Mouse (Mus musculus): ENCODE measurements around the gene 4921536K21Rik.
"Not testable (repeated sequence)": the region's sequence is repeated elsewhere in the genome, so short reads cannot be mapped to it uniquely, and the experiment has no call there.

Gene 4921536K21Rik

GRCm38 (mm10) chr11:3911440-3911839, 16.5 kb upstream of the 4921536K21Rik start:
- DNase-seq (ENCODE audit: low read depth, low spot score): not testable (repeated sequence)

GRCm38 (mm10) chr11:3910513-3911310, 15.8 kb upstream of the 4921536K21Rik start:
- DNase-seq (ENCODE audit: low read depth, low spot score): no peak

DNA sequence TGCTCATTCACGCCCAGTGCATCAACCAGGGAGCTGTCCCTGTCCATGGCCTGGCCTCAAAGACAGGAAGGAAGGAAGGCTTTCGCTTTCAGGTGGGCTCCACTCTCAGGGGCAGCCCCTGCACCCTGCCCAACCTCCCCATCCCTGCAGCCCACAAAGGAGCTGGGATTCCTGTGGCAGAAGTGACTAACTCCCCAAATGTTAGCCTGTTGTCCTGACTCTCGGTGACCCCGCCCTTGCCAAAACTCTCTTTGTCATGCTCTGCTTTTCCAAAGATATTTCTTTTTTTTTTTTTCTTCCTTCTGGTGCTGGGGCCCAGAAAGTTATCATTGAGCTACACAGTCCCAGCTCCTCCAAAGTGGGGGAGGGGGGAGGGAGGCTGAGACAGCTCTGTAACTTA, 14.3 kb upstream of the 4921536K21Rik start:
- no peak for DNase-seq (ENCODE audit: low read depth, low spot score)

DNA sequence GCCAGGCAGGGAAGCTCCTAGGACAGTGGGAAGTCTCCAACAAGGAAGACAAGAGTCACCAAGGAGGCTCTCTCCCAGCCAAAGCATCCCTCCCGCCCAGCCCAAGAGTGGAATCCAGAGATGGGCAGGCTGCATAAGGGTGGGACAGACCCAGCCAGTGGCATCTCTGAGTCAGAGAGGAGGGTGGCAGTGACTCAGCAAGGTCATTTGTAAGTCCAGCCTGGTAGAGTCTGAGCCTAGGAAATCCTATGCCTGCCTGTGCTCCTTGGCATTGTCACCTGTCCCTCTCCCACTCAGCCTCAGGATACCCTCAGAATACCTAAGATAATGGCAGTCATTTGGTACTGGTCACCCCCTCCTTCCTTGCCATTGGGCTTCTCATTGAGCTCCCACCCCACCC, 10.5 kb upstream of the 4921536K21Rik start:
- DNase-seq (ENCODE audit: low read depth, low spot score): peak; percentile 58

DNA sequence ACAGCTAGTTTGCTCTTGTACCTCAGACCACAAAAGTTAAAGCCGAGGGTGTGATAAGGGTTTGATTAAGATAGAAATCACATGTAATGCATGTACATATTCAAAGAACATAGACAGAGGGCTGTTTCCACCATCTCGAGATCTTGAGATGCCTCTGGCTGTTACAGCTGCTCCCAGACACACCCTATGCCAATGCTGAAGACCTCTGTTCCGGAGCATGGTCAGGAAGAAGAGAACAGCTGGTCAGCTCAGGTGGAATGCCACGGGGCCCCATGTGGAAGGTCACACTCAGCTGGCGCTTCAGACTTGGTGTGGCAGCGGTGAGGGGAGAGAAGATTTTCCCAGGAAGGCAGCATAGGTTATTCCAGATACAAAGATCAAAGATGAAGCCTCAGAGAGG, 9.8 kb upstream of the 4921536K21Rik start:
- no peak for DNase-seq (ENCODE audit: low read depth, low spot score)

GRCm38 (mm10) chr11:3903046-3903445, 8.1 kb upstream of the 4921536K21Rik start:
- no peak for DNase-seq (ENCODE audit: low read depth, low spot score)

GRCm38 (mm10) chr11:3902516-3902915, 7.6 kb upstream of the 4921536K21Rik start:
- DNase-seq (ENCODE audit: low read depth, low spot score): no peak

DNA sequence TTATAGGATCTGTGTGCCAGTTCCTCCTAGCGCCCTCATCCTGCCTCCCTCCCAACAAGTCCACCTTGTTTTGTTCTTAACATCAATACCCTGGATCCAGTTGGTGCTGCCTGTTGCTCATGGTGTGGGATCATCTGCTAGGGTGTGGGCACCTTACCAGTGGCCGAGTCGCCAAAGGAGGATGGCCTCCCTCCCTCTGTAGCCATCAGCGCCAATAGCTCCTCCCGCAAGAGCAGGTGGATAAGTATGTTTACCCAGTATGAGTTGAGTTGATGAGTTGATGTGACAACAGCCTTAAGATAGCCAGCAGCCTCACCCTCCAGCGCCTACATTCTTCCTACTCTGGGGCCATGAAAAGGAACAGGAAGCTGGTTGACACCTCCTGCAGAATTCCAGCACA, 5.4 kb upstream of the 4921536K21Rik start:
- DNase-seq (ENCODE audit: low read depth, low spot score): no peak

- DNase-seq (ENCODE audit: low read depth, low spot score): no peak
Measured at GRCm38 (mm10) chr11:3895933-3896332, 1.0 kb upstream of the 4921536K21Rik start.

GRCm38 (mm10) chr11:3895458-3895857, 560 bp upstream of the 4921536K21Rik start:
- peak; percentile 25 for DNase-seq (ENCODE audit: low read depth, low spot score)

DNA sequence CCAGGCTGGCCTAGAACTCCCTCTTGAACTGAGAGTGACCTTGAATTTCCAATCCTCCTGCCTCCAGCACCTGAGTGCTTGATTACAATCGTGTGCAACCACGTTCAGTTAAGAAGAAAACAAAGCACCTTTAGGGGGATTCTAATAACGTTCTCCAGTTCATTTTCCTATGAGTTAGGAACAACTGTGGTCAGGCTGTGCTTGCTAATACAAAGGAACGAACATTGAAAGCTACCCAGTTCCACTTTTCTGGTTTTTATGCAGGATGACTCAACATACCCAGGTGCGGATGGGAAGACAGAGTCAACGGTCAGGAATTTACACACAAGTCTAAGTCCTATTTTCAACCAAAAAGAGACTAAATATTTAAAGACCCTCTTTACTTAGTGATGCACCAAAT, 928 bp downstream of the 4921536K21Rik start:
- DNase-seq (ENCODE audit: low read depth, low spot score): no peak

GRCm38 (mm10) chr11:3887331-3887730, 7.6 kb downstream of the 4921536K21Rik start:
- peak; percentile 63 for DNase-seq (ENCODE audit: low read depth, low spot score)

- no peak for DNase-seq (ENCODE audit: low read depth, low spot score)
Measured at GRCm38 (mm10) chr11:3883711-3884110, 11.2 kb downstream of the 4921536K21Rik start.

DNA sequence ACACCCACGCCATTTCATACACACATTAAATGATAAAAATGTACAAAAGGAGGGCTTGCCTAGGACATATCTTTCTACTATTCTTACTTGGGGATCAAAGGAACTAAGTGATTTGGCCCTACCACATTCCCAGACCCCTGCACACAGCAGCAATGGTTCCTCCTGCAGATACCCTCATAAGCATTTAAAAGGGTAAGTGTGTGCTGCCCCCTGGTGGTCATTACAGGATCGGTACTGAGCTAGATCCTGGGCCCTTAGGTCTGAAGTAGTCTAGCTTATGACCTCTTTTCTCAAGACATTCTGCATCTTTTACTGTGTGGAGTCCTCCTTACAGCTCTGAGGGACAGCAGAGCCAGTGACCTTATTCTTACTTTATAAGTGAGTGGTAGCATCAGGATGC, 15.1 kb downstream of the 4921536K21Rik start:
- peak; percentile 89 for DNase-seq (ENCODE audit: low read depth, low spot score)

- DNase-seq (ENCODE audit: low read depth, low spot score): peak; percentile 13
Measured at GRCm38 (mm10) chr11:3878660-3879059, 16.2 kb downstream of the 4921536K21Rik start.

DNA sequence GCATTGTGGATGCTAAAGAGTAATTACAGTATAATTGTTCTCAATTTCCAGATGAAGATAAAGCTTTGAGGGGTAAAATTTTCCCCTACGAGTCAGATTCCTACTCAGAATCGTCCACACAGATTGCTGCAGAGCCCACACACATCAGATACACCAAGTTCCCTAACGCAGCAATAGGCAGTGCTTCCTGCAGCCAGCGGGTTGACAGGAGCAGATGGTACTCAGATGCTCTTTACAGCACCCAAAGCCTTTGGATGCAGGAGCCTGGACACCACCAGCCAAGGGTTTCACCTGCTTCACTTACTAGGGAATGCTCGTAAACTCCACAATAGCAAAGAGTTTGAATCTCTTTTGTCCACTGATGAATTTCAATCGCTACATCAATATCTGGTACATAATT, 18.5 kb downstream of the 4921536K21Rik start:
- DNase-seq (ENCODE audit: low read depth, low spot score): no peak

GRCm38 (mm10) chr11:3864343-3864742, 30.6 kb downstream of the 4921536K21Rik start:
- no peak for DNase-seq (ENCODE audit: low read depth, low spot score)

GRCm38 (mm10) chr11:3863454-3864112, 31.3 kb downstream of the 4921536K21Rik start, which contains the start of gene Osbp2:
TSS of gene Osbp2 (minus strand) at chr11:3863903.
- peak; percentile 73 for DNase-seq (ENCODE audit: low read depth, low spot score)

- DNase-seq (ENCODE audit: low read depth, low spot score): no peak
Measured at GRCm38 (mm10) chr11:3862661-3863453, 32.0 kb downstream of the 4921536K21Rik start.

GRCm38 (mm10) chr11:3860361-3860760, 34.5 kb downstream of the 4921536K21Rik start:
- DNase-seq (ENCODE audit: low read depth, low spot score): no peak

DNA sequence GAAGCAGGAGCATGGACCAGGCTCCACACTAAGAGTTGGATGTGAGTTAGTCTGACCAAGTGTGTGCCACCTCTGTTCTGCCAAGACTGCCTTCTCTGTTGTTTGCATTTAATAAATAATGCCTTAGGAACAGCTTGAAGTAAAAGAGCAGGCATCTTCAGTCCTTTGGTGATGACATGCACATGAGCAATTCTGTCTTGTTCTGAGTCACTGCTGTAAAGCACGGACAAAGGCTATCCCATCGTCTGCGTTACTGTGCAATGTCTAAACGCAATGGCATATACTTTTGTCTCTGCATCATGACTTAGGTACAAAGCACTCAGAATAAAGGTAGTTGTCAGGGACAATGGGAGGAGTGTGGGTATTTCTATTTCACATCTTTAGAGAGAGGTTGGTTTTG, 35.1 kb downstream of the 4921536K21Rik start:
- no peak for DNase-seq (ENCODE audit: low read depth, low spot score)

GRCm38 (mm10) chr11:3857902-3858301, 37.0 kb downstream of the 4921536K21Rik start:
- DNase-seq (ENCODE audit: low read depth, low spot score): no peak

Measured in ZHBTc4 (cell line).